In genomic region chr8:85512234-85512633, GRCm38 (mm10) we compare ENCODE assay signal across 30 mouse cellular contexts. TPM values are rescaled to one million over a fixed set of nuclear protein-coding genes. Genes with fewer than 3 reads are reported as not detected.
A peak's percentile ranks its signal among the peaks of the same experiment; 100 is the strongest.
DNase-seq lines count a peak whose midpoint lies in the region; ATAC-seq and TF ChIP-seq lines count a peak whose summit lies in the region.
"Had no signal": no experiment of that assay in that cellular context is flagged by ENCODE, and none has a peak within 500 bp of the region (broad histone marks: within the 10 kb centered on the region; RNA-seq: fewer than 3 reads in every experiment).

No protein-coding gene starts in this region.

- no peak for TF ChIP-seq CTCF in hindbrain, postnatal 0 days (IDR thresholded peaks at IDR 0.05; ENCODE audit: low read depth)

- H3K27ac ChIP-seq in hindbrain, embryonic 13.5 days, result peak overlapping the region; percentile 62
- H3K27ac ChIP-seq in hindbrain, embryonic 11.5 days (ENCODE audit: low read depth, low read length), result no peak overlapping the region
- peak overlapping the region; percentile 58; the same call in 1 of the 2 replicates for H3K27ac ChIP-seq in hindbrain, postnatal 0 days
- H3K27ac ChIP-seq: heart, adult 2 months; intestine, embryonic 15.5 days; kidney, postnatal 0 days; limb, embryonic 12.5 days; liver, embryonic 15.5 days; stomach, embryonic 15.5 days had no signal

- no peak overlapping the region for H3K4me2 ChIP-seq in hindbrain, embryonic 13.5 days
- H3K4me2 ChIP-seq in hindbrain, embryonic 11.5 days (replicated peaks; ENCODE audit: low read depth, low read length), result no peak overlapping the region
- H3K4me2 ChIP-seq in hindbrain, postnatal 0 days (ENCODE audit: low read depth, low read length), result no peak overlapping the region
- H3K4me2 ChIP-seq: heart, embryonic 12.5 days; intestine, embryonic 15.5 days; limb, embryonic 12.5 days; liver, embryonic 15.5 days; midbrain, embryonic 12.5 days; neural tube, embryonic 15.5 days; stomach, embryonic 15.5 days had no signal

- 89% methylated on average over 8 of the region's 8 CpGs for WGBS in hindbrain, embryonic 13.5 days
- WGBS in hindbrain, embryonic 11.5 days, result 95% methylated on average over 8 of the region's 8 CpGs
- 83% methylated on average over 8 of the region's 8 CpGs for WGBS in hindbrain, postnatal 0 days

- H3K4me1 ChIP-seq in hindbrain, embryonic 13.5 days (replicated peaks), result peaks cover 3% of the 10 kb centered on the region
- no peaks in the 10 kb centered on the region for H3K4me1 ChIP-seq in hindbrain, embryonic 11.5 days (replicated peaks; ENCODE audit: control insufficient read depth, insufficient read depth, low read length)
- no peaks in the 10 kb centered on the region for H3K4me1 ChIP-seq in hindbrain, postnatal 0 days (ENCODE audit: insufficient read depth, low read length)
- H3K4me1 ChIP-seq: heart, embryonic 12.5 days; intestine, embryonic 15.5 days; limb, embryonic 12.5 days; liver, embryonic 15.5 days; midbrain, embryonic 12.5 days; stomach, embryonic 15.5 days had no signal

- no peak overlapping the region for H3K4me3 ChIP-seq in hindbrain, embryonic 13.5 days
- H3K4me3 ChIP-seq in hindbrain, embryonic 11.5 days (ENCODE audit: low read depth, low read length), result no peak overlapping the region
- no peak overlapping the region for H3K4me3 ChIP-seq in hindbrain, postnatal 0 days (ENCODE audit: low read length)
- H3K4me3 ChIP-seq: heart, adult 2 months; heart, embryonic 12.5 days; intestine, embryonic 15.5 days; limb, embryonic 12.5 days; liver, embryonic 15.5 days; megakaryocyte, embryonic 14.5 days; midbrain, embryonic 12.5 days; neural tube, embryonic 15.5 days; stomach, embryonic 15.5 days had no signal

- H3K9me3 ChIP-seq in hindbrain, embryonic 13.5 days, result no peaks in the 10 kb centered on the region
- no peaks in the 10 kb centered on the region for H3K9me3 ChIP-seq in hindbrain, embryonic 11.5 days (ENCODE audit: control insufficient read depth, low read length)
- H3K9me3 ChIP-seq in hindbrain, postnatal 0 days (ENCODE audit: low read length), result no peaks in the 10 kb centered on the region
- H3K9me3 ChIP-seq: G1E; heart, embryonic 12.5 days; intestine, embryonic 15.5 days; limb, embryonic 12.5 days; liver, embryonic 15.5 days; megakaryocyte, embryonic 14.5 days; midbrain, embryonic 12.5 days; neural tube, embryonic 15.5 days; stomach, embryonic 15.5 days had no signal

- no peak for ATAC-seq in hindbrain, embryonic 13.5 days (ENCODE audit: low FRiP score)
- no peak for ATAC-seq in hindbrain, embryonic 11.5 days (ENCODE audit: low FRiP score)
- ATAC-seq in hindbrain, postnatal 0 days, result no peak
- ATAC-seq: forebrain, embryonic 14.5 days; intestine, embryonic 15.5 days had no signal

- no peak for DNase-seq in hindbrain, embryonic 11.5 days (ENCODE audit: low spot score)
- DNase-seq in lung, adult 18-20 months, result peak; percentile 36 to 57
- no peak for DNase-seq in lung, postnatal 14 days
- no peak for DNase-seq in hindbrain, postnatal 0 days (ENCODE audit: low spot score)
- no peak for DNase-seq in thymus, postnatal 0 days (ENCODE audit: low spot score)
- no peak for DNase-seq in heart, adult 11 months
- DNase-seq: adrenal gland, postnatal 10 days; cerebellum, adult 11 months; cerebellum, adult 9-10 months; cerebellum, postnatal 36 days; gastrocnemius, postnatal 36 days; heart, adult 2 months; heart, postnatal 4 days; kidney, adult 8-10 months; kidney, postnatal 4 days; retina, postnatal 1 day; right cerebral cortex, postnatal 14 days; thymus, postnatal 14 days had no signal

- no peak overlapping the region for H3K9ac ChIP-seq in hindbrain, embryonic 13.5 days
- H3K9ac ChIP-seq in hindbrain, embryonic 11.5 days (ENCODE audit: low read depth, low read length), result no peak overlapping the region
- H3K9ac ChIP-seq in hindbrain, postnatal 0 days (replicated peaks; ENCODE audit: low read length), result no peak overlapping the region
- H3K9ac ChIP-seq: heart, embryonic 12.5 days; intestine, embryonic 15.5 days; limb, embryonic 12.5 days; liver, embryonic 15.5 days; midbrain, embryonic 12.5 days; neural tube, embryonic 15.5 days; stomach, embryonic 15.5 days had no signal

- H3K36me3 ChIP-seq in hindbrain, embryonic 13.5 days, result peaks cover 95% of the 10 kb centered on the region
- H3K36me3 ChIP-seq in hindbrain, embryonic 11.5 days (ENCODE audit: control insufficient read depth, insufficient read depth, low read length), result 0 out of 2 replicates have a peak, but pooled peaks cover 5% of the 10 kb centered on the region
- H3K36me3 ChIP-seq in hindbrain, postnatal 0 days (ENCODE audit: insufficient read depth, low read length), result peaks cover 82% of the 10 kb centered on the region
- H3K36me3 ChIP-seq: G1E; intestine, embryonic 15.5 days had no signal

- H3K27me3 ChIP-seq in hindbrain, embryonic 13.5 days, result no peaks in the 10 kb centered on the region
- no peaks in the 10 kb centered on the region for H3K27me3 ChIP-seq in hindbrain, embryonic 11.5 days (ENCODE audit: control insufficient read depth, insufficient read depth, low read length)
- no peaks in the 10 kb centered on the region for H3K27me3 ChIP-seq in hindbrain, postnatal 0 days (ENCODE audit: insufficient read depth, low read length)
- H3K27me3 ChIP-seq: heart, embryonic 12.5 days; intestine, embryonic 15.5 days; limb, embryonic 12.5 days; liver, embryonic 15.5 days; megakaryocyte, embryonic 14.5 days; midbrain, embryonic 12.5 days; neural tube, embryonic 15.5 days; stomach, embryonic 15.5 days had no signal

RNA-seq across cellular contexts. Expression of gene Gpt2, which starts 19.9 kb away (rescaled TPM):
- polyA plus RNA-seq in hindbrain, embryonic 13.5 days (2015; fragmentation: Nextera tagmentation; extraction: Ambion mirVana), result 39.9 and 47.7 TPM in 2 replicates
- polyA plus RNA-seq in hindbrain, embryonic 11.5 days (2014; fragmentation: Nextera tagmentation; extraction: Ambion mirVana), result 35.4 and 37.1 TPM in 2 replicates
- 99.4 and 107 TPM in 2 replicates for total RNA-seq in hindbrain, postnatal 0 days (2014; rRNA removed)
- polyA plus RNA-seq in hindbrain, postnatal 0 days (2015; fragmentation: Nextera tagmentation; extraction: Ambion mirVana), result 43.2 and 46.4 TPM in 2 replicates
- 5.1 and 5.3 TPM in 2 replicates for polyA plus RNA-seq in thymus, postnatal 0 days (2015; fragmentation: Nextera tagmentation; extraction: Ambion mirVana)
- polyA plus RNA-seq: G1E had no signal

RNA-seq across cellular contexts. Expression of gene Dnaja2, which starts 42.9 kb away (rescaled TPM):
- 168 and 172 TPM in 2 replicates for polyA plus RNA-seq in hindbrain, embryonic 13.5 days (2015; fragmentation: Nextera tagmentation; extraction: Ambion mirVana)
- 209 and 215 TPM in 2 replicates for polyA plus RNA-seq in hindbrain, embryonic 11.5 days (2014; fragmentation: Nextera tagmentation; extraction: Ambion mirVana)
- 43.9 and 56.7 TPM in 2 replicates for total RNA-seq in hindbrain, postnatal 0 days (2014; rRNA removed)
- polyA plus RNA-seq in hindbrain, postnatal 0 days (2015; fragmentation: Nextera tagmentation; extraction: Ambion mirVana), result 155 and 156 TPM in 2 replicates
- 150 and 171 TPM in 2 replicates for polyA plus RNA-seq in thymus, postnatal 0 days (2015; fragmentation: Nextera tagmentation; extraction: Ambion mirVana)

Comparison
In these comparisons a context has a peak if more than half of its experiments do, and no peak if none do; other contexts are left out.
1. DNase-seq: peak in lung, adult 18-20 months (2 of 2); none in hindbrain, embryonic 11.5 days (single experiment), lung, postnatal 14 days (single experiment), hindbrain, postnatal 0 days (single experiment), thymus, postnatal 0 days (single experiment) and heart, adult 11 months (single experiment).